Mouse (Mus musculus) adrenal gland, adult 8-10 months (tissue): ENCODE measurements at regions not wholly inside any gene's neighbourhood (a gene's known extent, or its start where the extent isn't known, plus 50 kb on each side); places are given as distances from the start of the nearest gene placed in this dataset.
"Not testable (repeated sequence)": the region's sequence is repeated elsewhere in the genome, so short reads cannot be mapped to it uniquely, and the experiment has no call there.

Experiments used
- DNase-seq: peaks from one replicate; pipeline ENCODE4 v3.0.0; 2022

DNA sequence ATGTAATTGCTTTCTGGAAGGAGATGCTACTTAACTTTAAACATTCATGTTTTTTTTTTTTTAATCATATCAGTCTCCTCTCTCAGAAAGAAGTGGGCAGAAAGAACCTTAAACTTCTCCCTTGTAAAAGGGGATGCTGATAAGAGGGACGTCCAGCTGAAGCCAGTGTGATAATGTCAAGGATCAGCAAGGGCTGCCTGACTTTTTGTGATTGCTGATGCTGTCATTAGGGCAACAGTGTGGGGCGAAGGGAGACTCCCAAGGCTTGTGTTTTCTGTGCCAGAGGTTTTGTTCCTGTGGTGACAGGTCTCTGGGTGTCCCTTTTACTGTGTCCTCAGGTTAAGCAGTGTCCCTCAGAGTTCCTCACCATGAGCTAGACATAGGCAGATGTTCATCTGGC, 61.8 kb upstream of the Prkar2b start:
- peak; percentile 35 for DNase-seq

GRCm38 (mm10) chr12:32122007-32122406, 60.9 kb upstream of the Prkar2b start:
- not testable (repeated sequence) for DNase-seq

DNA sequence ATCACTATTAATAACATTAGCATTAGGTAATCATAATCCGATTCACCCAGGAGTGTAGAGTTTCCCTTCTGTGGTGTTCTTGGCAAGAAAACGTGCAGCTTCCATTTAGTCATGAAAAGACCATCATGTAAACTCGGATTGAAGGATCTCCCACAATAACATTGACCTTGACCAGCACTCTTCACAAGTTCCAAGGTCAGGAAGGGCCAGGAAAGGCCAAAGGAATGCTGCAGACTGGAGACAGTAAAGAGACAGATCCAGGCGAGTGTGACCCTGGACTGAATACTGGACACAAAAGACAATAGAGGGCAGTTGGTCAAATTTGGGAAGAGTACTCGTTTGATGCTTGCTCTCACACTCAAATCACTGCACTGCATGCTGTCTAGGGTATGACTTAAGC, 51.6 kb upstream of the Prkar2b start:
- no peak for DNase-seq

GRCm38 (mm10) chr12:32111508-32112119, 50.5 kb upstream of the Prkar2b start:
- no peak for DNase-seq

GRCm38 (mm10) chr12:32110903-32111302, 49.8 kb upstream of the Prkar2b start:
- no peak for DNase-seq
